Mouse (Mus musculus) cerebellum, adult 2 months (tissue): ENCODE results near the gene 4930512M02Rik. TPM values are rescaled to one million over a fixed set of nuclear protein-coding genes. Genes with fewer than 3 reads are reported as not detected.

Experiments
- DNase-seq, 2 experiments: peaks; one replicate each; pipeline ENCODE4 v3.0.0; 2021
- H3K27ac ChIP-seq: fragments of 200-500 bp; 2 replicates; pipeline ENCODE4 v1.5.1; 2012; ENCODE audit warnings: low read length, control low read depth, inconsistent platforms; ENCODE audit not compliant: insufficient read depth
- H3K27me3 ChIP-seq: fragments of 200-500 bp; 2 replicates; pipeline ENCODE4 v1.6.1; 2012; ENCODE audit warnings: inconsistent platforms, mild to moderate bottlenecking, low read length, moderate library complexity; ENCODE audit not compliant: control insufficient read depth, insufficient read depth
- H3K4me1 ChIP-seq: fragments of 200-500 bp; 2 replicates; pipeline ENCODE4 v1.6.1; 2011; ENCODE audit warnings: low read length; ENCODE audit not compliant: control insufficient read depth, insufficient read depth
- H3K4me3 ChIP-seq: fragments of 200-500 bp; replicated peaks from 2 replicates; pipeline ENCODE3; 2011; ENCODE audit warnings: mild to moderate bottlenecking, low read depth, low read length, control low read depth; ENCODE audit not compliant: insufficient read depth
- CTCF ChIP-seq: fragments of 200-500 bp; IDR thresholded peaks from 2 replicates; pipeline ENCODE4 v1.5.1; 2011; ENCODE audit warnings: low read depth, mild to moderate bottlenecking, control low read depth, low read length, moderate library complexity, borderline replicate concordance; ENCODE audit not compliant: insufficient read depth
- POLR2A ChIP-seq: fragments of 200-500 bp; IDR thresholded peaks from 2 replicates; pipeline ENCODE4 v1.6.1; 2011; ENCODE audit warnings: low read length, control low read depth, borderline replicate concordance; ENCODE audit not compliant: insufficient read depth
- WGBS: fragments of 180-500 bp; shearing (Covaris S2); methylation state at CpG from one replicate; pipeline ENCODE4 v1.1.7; 2018; 5-methylcytosine and 5-hydroxymethylcytosine counted together
- polyA plus RNA-seq: library from polyadenylated mRNA; depleted of rRNA; stranded (reverse); fragments of >200 nt; gene quantifications from 2 replicates; pipeline ENCODE4 v1.2.3, GENCODE M21; 2012; rRNA removed

4930512M02Rik gene
- polyA plus RNA-seq, 1 experiment, result not detected

GRCm38 (mm10) chr11:11545948-11546347 lies 81.7 kb downstream of the 4930512M02Rik start:
- H3K27me3 ChIP-seq, result no peaks in the 10 kb centered on the region
- H3K4me1 ChIP-seq, result no peaks in the 10 kb centered on the region
- H3K4me3 ChIP-seq, result no peak overlapping the region
- no peak for TF ChIP-seq CTCF
- no peak for TF ChIP-seq POLR2A
- DNase-seq, result no peak
- no peak overlapping the region for H3K27ac ChIP-seq
- 95% methylated on average over 3 of the region's 3 CpGs for WGBS

Other genes with a start within 250 kb of the 4930512M02Rik start
- 0.62 and 1.0 TPM in 2 replicates for gene Spata48, start 165.7 kb downstream of the 4930512M02Rik start, polyA plus RNA-seq
- 0.40 and 0.46 TPM in 2 replicates for gene Zpbp, start 165.4 kb downstream of the 4930512M02Rik start, polyA plus RNA-seq
- gene Ikzf1, start 57.2 kb upstream of the 4930512M02Rik start, polyA plus RNA-seq, result 0.60 and 0.82 TPM in 2 replicates
- 0.65 TPM in 2 replicates for gene Fignl1, start 181.1 kb upstream of the 4930512M02Rik start, polyA plus RNA-seq